Mouse (Mus musculus) neural tube, embryonic 14.5 days (tissue): Measurements from ENCODE around the gene Cdc45. TPM values are rescaled to one million over a fixed set of nuclear protein-coding genes. Genes with fewer than 3 reads are reported as not detected.
A peak's percentile ranks its signal among the peaks of the same experiment; 100 is the strongest.

ENCODE experiments used
- ATAC-seq: fragments of 200-750 bp; cut with Nextera tagmentation; 2 replicates; pipeline ENCODE4 v1.8.0; 2017; ENCODE audit warnings: low read depth, mild to moderate bottlenecking, moderate TSS enrichment, moderate library complexity
- H3K27ac ChIP-seq: fragments of 300-500 bp; sonication (generic); 2 replicates; pipeline ENCODE4 v1.5.1; 2014; ENCODE audit warnings: low read depth, mild to moderate bottlenecking, control low read depth, low read length, moderate library complexity, mixed read lengths
- H3K27me3 ChIP-seq: fragments of 300-500 bp; sonication (generic); 2 replicates; pipeline ENCODE4 v1.6.1; 2014; ENCODE audit warnings: low read length; ENCODE audit not compliant: control insufficient read depth, insufficient read depth
- H3K36me3 ChIP-seq: fragments of 300-500 bp; sonication (generic); 2 replicates; pipeline ENCODE4 v1.6.1; 2014; ENCODE audit warnings: low read length, mixed read lengths; ENCODE audit not compliant: control insufficient read depth, insufficient read depth
- H3K4me1 ChIP-seq: fragments of 300-500 bp; sonication (generic); 2 replicates; pipeline ENCODE4 v1.6.1; 2014; ENCODE audit warnings: low read length; ENCODE audit not compliant: control insufficient read depth, insufficient read depth
- H3K4me2 ChIP-seq: fragments of 300-500 bp; sonication (generic); 2 replicates; pipeline ENCODE4 v1.6.1; 2014; ENCODE audit warnings: mild to moderate bottlenecking, low read depth, low read length, control low read depth
- H3K4me3 ChIP-seq: fragments of 300-500 bp; sonication (generic); 2 replicates; pipeline ENCODE4 v1.5.1; 2014; ENCODE audit warnings: low read depth, low read length, control low read depth, mixed read lengths
- H3K9ac ChIP-seq: fragments of 300-500 bp; sonication (generic); replicated peaks from 2 replicates; pipeline ENCODE4 v1.6.1; 2014; ENCODE audit warnings: low read depth, mild to moderate bottlenecking, control low read depth, low read length, mixed read lengths
- H3K9me3 ChIP-seq: fragments of 300-500 bp; sonication (generic); 2 replicates; pipeline ENCODE4 v1.6.1; 2016; ENCODE audit warnings: low read length; ENCODE audit not compliant: control insufficient read depth
- WGBS: fragments of 180-500 bp; shearing (Covaris S2); extraction: QIAGEN DNeasy Blood & Tissue Kit; methylation state at CpG from one replicate; pipeline ENCODE4 v1.1.7; 2014; 5-methylcytosine and 5-hydroxymethylcytosine counted together
- polyA plus RNA-seq: library from polyadenylated mRNA; unstranded; fragments of >200 nt; fragmentation: Nextera tagmentation; extraction: Ambion mirVana; gene quantifications from 2 replicates; pipeline ENCODE4 v1.2.1, GENCODE M21; 2014

Gene Cdc45
- polyA plus RNA-seq, 1 experiment from 2014 or later, result 5.6 TPM

- peak; percentile 86; the same call in 1 of the 2 replicates for ATAC-seq
- no peak overlapping the region for H3K27ac ChIP-seq
- 65% methylated on average over 2 of the region's 2 CpGs for WGBS
- H3K4me2 ChIP-seq, result no peak overlapping the region
- H3K9ac ChIP-seq, result no peak overlapping the region
- H3K4me1 ChIP-seq, result no peaks in the 10 kb centered on the region
- no peaks in the 10 kb centered on the region for H3K36me3 ChIP-seq
- no peaks in the 10 kb centered on the region for H3K9me3 ChIP-seq
- no peaks in the 10 kb centered on the region for H3K27me3 ChIP-seq
- H3K4me3 ChIP-seq, result no peak overlapping the region
Measured at GRCm38 (mm10) chr16:18798841-18799240, 12.9 kb downstream of the Cdc45 start.

GRCm38 (mm10) chr16:18798151-18798550, 13.6 kb downstream of the Cdc45 start:
- Histone ChIP-seq H3K4me3 (no peak overlapping the region), H3K27ac (no peak overlapping the region), H3K27me3 (no peaks in the 10 kb centered on the region), H3K9ac (no peak overlapping the region), H3K9me3 (no peaks in the 10 kb centered on the region), H3K36me3 (no peaks in the 10 kb centered on the region), H3K4me1 (no peaks in the 10 kb centered on the region), H3K4me2 (no peak overlapping the region)
- ATAC-seq, result no peak
- 91% methylated on average over 5 of the region's 5 CpGs for WGBS

- H3K4me1 ChIP-seq, result no peaks in the 10 kb centered on the region
- no peak for ATAC-seq
- H3K27me3 ChIP-seq, result no peaks in the 10 kb centered on the region
- no peak overlapping the region for H3K27ac ChIP-seq
- 84% methylated on average over 7 of the region's 7 CpGs for WGBS
- no peak overlapping the region for H3K4me3 ChIP-seq
- H3K9ac ChIP-seq, result no peak overlapping the region
- no peaks in the 10 kb centered on the region for H3K9me3 ChIP-seq
- no peaks in the 10 kb centered on the region for H3K36me3 ChIP-seq
- no peak overlapping the region for H3K4me2 ChIP-seq
Measured at GRCm38 (mm10) chr16:18796645-18797044, 15.1 kb downstream of the Cdc45 start.

- 92% methylated on average over 11 of the region's 11 CpGs for WGBS
- Histone ChIP-seq H3K27ac (no peak overlapping the region), H3K4me2 (no peak overlapping the region), H3K9me3 (no peaks in the 10 kb centered on the region), H3K4me1 (no peaks in the 10 kb centered on the region), H3K27me3 (no peaks in the 10 kb centered on the region), H3K4me3 (no peak overlapping the region), H3K9ac (no peak overlapping the region), H3K36me3 (no peaks in the 10 kb centered on the region)
- ATAC-seq, result no peak
Measured at GRCm38 (mm10) chr16:18795223-18795899, 16.4 kb downstream of the Cdc45 start.

DNA sequence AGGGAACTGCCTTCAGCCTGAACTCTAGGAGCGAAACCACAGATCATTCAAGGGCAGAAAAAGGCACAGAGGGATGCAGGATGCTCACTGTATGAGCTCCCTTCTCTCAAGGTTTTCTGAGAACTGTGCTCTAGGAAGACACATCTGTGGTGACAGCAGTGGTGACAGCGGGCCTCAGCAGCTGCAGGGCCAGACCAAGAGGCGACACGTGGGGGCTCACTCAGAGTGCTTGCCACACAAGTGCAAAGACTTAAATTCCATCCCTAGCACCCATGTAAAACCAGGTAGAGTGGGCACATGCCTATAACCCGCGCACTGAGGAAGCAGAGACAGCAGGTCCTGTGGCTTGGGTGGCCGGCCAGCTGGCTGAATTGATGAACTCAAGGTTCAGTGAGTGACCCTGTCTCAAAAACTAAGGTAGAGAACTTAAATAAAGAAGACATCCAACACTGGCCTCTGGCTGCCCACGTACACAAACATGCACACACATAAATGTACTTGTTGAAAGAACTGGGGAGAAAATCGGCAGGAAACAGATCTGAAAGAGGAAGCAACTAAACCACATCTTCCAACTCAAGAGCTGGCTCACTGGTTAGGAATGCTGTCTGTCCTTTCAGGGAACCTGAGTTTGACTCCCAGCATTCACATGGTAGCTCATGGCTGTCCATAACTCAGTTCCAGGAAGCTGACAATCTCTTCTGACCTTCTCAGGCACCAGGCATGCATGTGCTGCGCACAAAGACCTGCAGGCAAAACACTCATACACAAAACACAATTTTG, 23.0 kb downstream of the Cdc45 start:
- no peaks in the 10 kb centered on the region for H3K4me1 ChIP-seq

DNA sequence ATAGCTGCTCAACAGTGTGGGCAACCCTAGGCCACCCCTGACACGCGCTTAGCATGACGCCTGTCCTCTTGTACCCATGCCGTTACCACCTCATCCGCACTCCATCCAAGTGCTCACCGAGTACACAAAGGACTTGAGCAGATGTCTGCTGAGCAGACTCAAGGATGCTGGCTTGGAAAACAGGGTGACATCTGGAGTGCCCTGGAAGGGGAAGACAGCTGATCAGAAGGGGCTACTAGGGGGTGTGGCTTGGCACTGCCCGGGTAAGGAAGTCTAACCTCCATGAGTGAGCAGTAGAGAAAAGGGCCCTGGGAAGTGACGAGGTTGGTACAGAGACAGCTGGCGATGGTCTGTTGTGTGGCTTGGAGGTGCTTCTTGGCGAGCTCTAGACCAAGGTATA, 25.1 kb downstream of the Cdc45 start:
- WGBS, result 96% methylated on average over 10 of the region's 10 CpGs
- no peak overlapping the region for H3K4me3 ChIP-seq
- H3K4me2 ChIP-seq, result no peak overlapping the region
- no peaks in the 10 kb centered on the region for H3K36me3 ChIP-seq
- no peaks in the 10 kb centered on the region for H3K27me3 ChIP-seq
- ATAC-seq, result no peak
- no peak overlapping the region for H3K9ac ChIP-seq
- no peak overlapping the region for H3K27ac ChIP-seq
- H3K9me3 ChIP-seq, result no peaks in the 10 kb centered on the region
- no peaks in the 10 kb centered on the region for H3K4me1 ChIP-seq

More for the DNA sequence above, 23.0 kb downstream of the Cdc45 start:
- H3K9ac ChIP-seq, result no peak overlapping the region
- no peak overlapping the region for H3K4me3 ChIP-seq
- H3K27me3 ChIP-seq, result no peaks in the 10 kb centered on the region
- no peaks in the 10 kb centered on the region for H3K9me3 ChIP-seq
- no peaks in the 10 kb centered on the region for H3K36me3 ChIP-seq
- no peak for ATAC-seq
- no peak overlapping the region for H3K27ac ChIP-seq
- no peak overlapping the region for H3K4me2 ChIP-seq
- WGBS, result 88% methylated on average over 10 of the region's 10 CpGs

GRCm38 (mm10) chr16:18785485-18785884, 26.3 kb downstream of the Cdc45 start:
- H3K4me3 ChIP-seq, result no peak overlapping the region
- no peak for ATAC-seq
- no peak overlapping the region for H3K9ac ChIP-seq
- H3K9me3 ChIP-seq, result no peaks in the 10 kb centered on the region
- no peaks in the 10 kb centered on the region for H3K27me3 ChIP-seq
- no peaks in the 10 kb centered on the region for H3K4me1 ChIP-seq
- no peak overlapping the region for H3K27ac ChIP-seq
- H3K4me2 ChIP-seq, result no peak overlapping the region
- WGBS, result 76% methylated on average over 1 of the region's 1 CpGs
- no peaks in the 10 kb centered on the region for H3K36me3 ChIP-seq

- no peaks in the 10 kb centered on the region for H3K36me3 ChIP-seq
- no peaks in the 10 kb centered on the region for H3K4me1 ChIP-seq
- H3K4me3 ChIP-seq, result no peak overlapping the region
- WGBS, result 91% methylated on average over 7 of the region's 7 CpGs
- H3K27me3 ChIP-seq, result no peaks in the 10 kb centered on the region
- ATAC-seq, result no peak
- no peak overlapping the region for H3K4me2 ChIP-seq
- H3K9me3 ChIP-seq, result no peaks in the 10 kb centered on the region
- no peak overlapping the region for H3K27ac ChIP-seq
- H3K9ac ChIP-seq, result no peak overlapping the region
Measured at GRCm38 (mm10) chr16:18785025-18785424, 26.8 kb downstream of the Cdc45 start.

- Histone ChIP-seq H3K4me1 (no peaks in the 10 kb centered on the region), H3K4me2 (no peak overlapping the region), H3K27me3 (peaks cover 21% of the 10 kb centered on the region), H3K4me3 (no peak overlapping the region), H3K9ac (no peak overlapping the region), H3K27ac (no peak overlapping the region), H3K9me3 (no peaks in the 10 kb centered on the region), H3K36me3 (no peaks in the 10 kb centered on the region)
- no peak for ATAC-seq
- 96% methylated on average over 10 of the region's 10 CpGs for WGBS
Measured at GRCm38 (mm10) chr16:18781810-18782209, 30.0 kb downstream of the Cdc45 start.
